In the genomic region with DNA sequence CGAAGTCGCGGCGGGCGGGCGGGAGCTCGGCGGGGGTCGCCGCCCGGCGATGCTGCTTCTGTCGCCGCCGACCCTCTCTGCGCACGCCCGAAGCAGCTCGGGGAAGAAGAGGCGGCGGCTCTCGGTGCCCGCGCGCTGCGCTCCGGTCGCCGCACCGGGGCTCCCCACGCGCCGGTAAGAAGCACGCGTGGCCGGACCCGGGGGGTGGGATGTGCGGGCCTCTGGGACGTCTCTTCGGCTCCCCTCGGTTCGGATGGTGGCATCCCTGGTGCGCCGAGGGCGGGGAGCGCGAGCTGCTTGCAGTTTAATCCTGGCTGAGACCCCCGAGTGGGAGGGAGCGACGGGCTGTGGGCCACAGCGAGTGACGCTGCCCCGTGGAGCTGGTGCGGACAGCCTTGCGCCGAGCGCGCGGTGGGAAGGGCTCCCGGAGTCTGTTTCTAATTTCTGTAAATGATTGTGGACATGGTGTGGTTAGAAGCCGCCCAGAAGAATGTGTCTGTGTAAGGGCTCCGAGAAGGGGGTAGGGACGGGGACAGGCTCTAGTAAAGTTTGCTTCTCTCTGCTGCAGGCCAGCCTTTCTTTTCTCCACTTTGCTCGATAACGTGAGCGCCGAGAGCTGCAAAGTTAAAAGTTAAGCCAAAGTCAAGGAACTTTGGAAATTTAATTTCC, we compare ENCODE assay signal across 8 mouse cellular contexts. TPM values are rescaled to one million over a fixed set of nuclear protein-coding genes. Genes with fewer than 3 reads are reported as not detected.
DNase-seq lines count a peak whose midpoint lies in the region; ATAC-seq and TF ChIP-seq lines count a peak whose summit lies in the region.

No protein-coding gene starts in this region.

- no peak for TF ChIP-seq POLR2A in cortical plate, adult 2 months (IDR thresholded peaks at IDR 0.05; ENCODE audit: extremely low read depth, insufficient read depth, low read length)

- H3K9me3 ChIP-seq in intestine, postnatal 0 days (ENCODE audit: control insufficient read depth), result no peaks in the 10 kb centered on the region
- no peaks in the 10 kb centered on the region for H3K9me3 ChIP-seq in limb, embryonic 15.5 days
- H3K9me3 ChIP-seq in midbrain, embryonic 16.5 days (replicated peaks; ENCODE audit: control insufficient read depth, low read length, poor library complexity, severe bottlenecking), result no peaks in the 10 kb centered on the region

- H3K27me3 ChIP-seq in intestine, postnatal 0 days (replicated peaks; ENCODE audit: control insufficient read depth, insufficient read depth, low read length), result 0 out of 2 replicates have a peak, but pooled peaks cover 7% of the 10 kb centered on the region
- H3K27me3 ChIP-seq in limb, embryonic 15.5 days, result peaks cover 6% of the 10 kb centered on the region
- no peaks in the 10 kb centered on the region for H3K27me3 ChIP-seq in midbrain, embryonic 16.5 days (ENCODE audit: control insufficient read depth, insufficient read depth, low read depth, low read length)

- no peak overlapping the region for H3K27ac ChIP-seq in cortical plate, adult 2 months (ENCODE audit: insufficient read depth, low read length)
- peak overlapping the region; percentile 41; the same call in 1 of the 2 replicates for H3K27ac ChIP-seq in intestine, postnatal 0 days (ENCODE audit: low read depth, low read length)
- peak overlapping the region; percentile 86 for H3K27ac ChIP-seq in limb, embryonic 15.5 days
- peak overlapping the region; percentile 60 for H3K27ac ChIP-seq in midbrain, embryonic 16.5 days (ENCODE audit: low read length)

- H3K4me3 ChIP-seq in cortical plate, adult 2 months (ENCODE audit: insufficient read depth, low read length), result peak overlapping the region; percentile 37
- peak overlapping the region; percentile 78 for H3K4me3 ChIP-seq in intestine, postnatal 0 days (ENCODE audit: low read depth, low read length)
- peak overlapping the region; percentile 77 for H3K4me3 ChIP-seq in limb, embryonic 15.5 days
- H3K4me3 ChIP-seq in midbrain, embryonic 16.5 days (ENCODE audit: low read depth, low read length), result peak overlapping the region; percentile 75

- peak; percentile 29; the same call in 1 of the 2 replicates for ATAC-seq in intestine, postnatal 0 days
- ATAC-seq in limb, embryonic 15.5 days (ENCODE audit: insufficient number of reproducible peaks, low FRiP score, low TSS enrichment, low read depth), result peak; percentile 50; the same call in 1 of the 2 replicates
- ATAC-seq in midbrain, embryonic 16.5 days, result peak; percentile 68

- peak overlapping the region; percentile 99 for H3K4me2 ChIP-seq in intestine, postnatal 0 days (replicated peaks; ENCODE audit: low read depth)
- peak overlapping the region; percentile 95 for H3K4me2 ChIP-seq in limb, embryonic 15.5 days
- peak overlapping the region; percentile 98 for H3K4me2 ChIP-seq in midbrain, embryonic 16.5 days (ENCODE audit: low read length)

- H3K9ac ChIP-seq in intestine, postnatal 0 days (ENCODE audit: low read depth, low read length), result peak overlapping the region; percentile 59
- peak overlapping the region; percentile 79 for H3K9ac ChIP-seq in limb, embryonic 15.5 days
- peak overlapping the region; percentile 79 for H3K9ac ChIP-seq in midbrain, embryonic 16.5 days (ENCODE audit: low read depth, low read length)

- under 1% methylated on average over 63 of the region's 67 CpGs for WGBS in intestine, postnatal 0 days
- under 1% methylated on average over 56 of the region's 67 CpGs for WGBS in limb, embryonic 15.5 days
- WGBS in midbrain, embryonic 16.5 days, result under 1% methylated on average over 50 of the region's 67 CpGs

- peak; percentile 7 to 19 for DNase-seq in spleen, postnatal 10 days (ENCODE audit: low spot score in 2 of 2)
- no peak for DNase-seq in spleen, postnatal 36 days (ENCODE audit: low spot score in 2 of 2)
- DNase-seq in gastrocnemius, postnatal 4 days (ENCODE audit: low spot score in 2 of 2), result peak; percentile 46 to 60
- peak; percentile 49 for DNase-seq in testis, postnatal 14 days (ENCODE audit: low spot score)

- TF ChIP-seq CTCF in cortical plate, adult 2 months (IDR thresholded peaks at IDR 0.05; ENCODE audit: extremely low read depth, insufficient read depth, low read length), result no peak
- TF ChIP-seq CTCF in intestine, postnatal 0 days (IDR thresholded peaks at IDR 0.05; ENCODE audit: low read depth), result no peak

- no peaks in the 10 kb centered on the region for H3K36me3 ChIP-seq in intestine, postnatal 0 days (ENCODE audit: control insufficient read depth, insufficient read depth)
- H3K36me3 ChIP-seq in limb, embryonic 15.5 days, result no peaks in the 10 kb centered on the region
- H3K36me3 ChIP-seq in midbrain, embryonic 16.5 days (ENCODE audit: control insufficient read depth, insufficient read depth, low read length), result no peaks in the 10 kb centered on the region

- no peaks in the 10 kb centered on the region for H3K4me1 ChIP-seq in cortical plate, adult 2 months (ENCODE audit: control insufficient read depth, insufficient read depth, low read length)
- 0 out of 2 replicates have a peak, but pooled peaks cover 5% of the 10 kb centered on the region for H3K4me1 ChIP-seq in intestine, postnatal 0 days (replicated peaks; ENCODE audit: control insufficient read depth, insufficient read depth, low read length)
- H3K4me1 ChIP-seq in limb, embryonic 15.5 days, result peaks cover 14% of the 10 kb centered on the region
- H3K4me1 ChIP-seq in midbrain, embryonic 16.5 days (ENCODE audit: control insufficient read depth, insufficient read depth, low read length), result peaks cover 11% of the 10 kb centered on the region

RNA-seq across cellular contexts. Expression of a gene that starts 0.5 kb away (rescaled TPM):
- polyA plus RNA-seq in cortical plate, adult 2 months (2012; rRNA removed), result 6.6 and 6.9 TPM in 2 replicates
- 10 to 100 TPM in 1 of 2 experiments, 1 to 10 TPM in 1; 8.8 to 10.1 TPM for total RNA-seq in gastrocnemius, postnatal 4 days (2021)
- 0.90 and 1.3 TPM in 2 replicates for polyA plus RNA-seq in intestine, postnatal 0 days (2015; fragmentation: Nextera tagmentation; extraction: Ambion mirVana)
- polyA plus RNA-seq in limb, embryonic 15.5 days (2015; fragmentation: Nextera tagmentation; extraction: Ambion mirVana), result 16.0 and 20.1 TPM in 2 replicates
- polyA plus RNA-seq in midbrain, embryonic 16.5 days (2015; fragmentation: Nextera tagmentation; extraction: Ambion mirVana), result 3.6 and 3.9 TPM in 2 replicates

Comparison
In these comparisons a context has a peak if more than half of its experiments do, and no peak if none do; other contexts are left out.
1. DNase-seq: peak in spleen, postnatal 10 days (2 of 2), gastrocnemius, postnatal 4 days (2 of 2) and testis, postnatal 14 days (single experiment); none in spleen, postnatal 36 days (0 of 2).
2. Peak in every context shown above with its lines, with median percentiles within 50 percentile points of each other: H3K4me3 ChIP-seq, ATAC-seq, H3K4me2 ChIP-seq and H3K9ac ChIP-seq.